Mouse (Mus musculus): ENCODE results near the gene Slc43a1. TPM values are rescaled to one million over a fixed set of nuclear protein-coding genes. Genes with fewer than 3 reads are reported as not detected.

Gene Slc43a1
- polyA plus RNA-seq, 1 experiment from 2014 or later = 10.5 TPM

GRCm38 (mm10) chr2:84858551-84858950 is 19.9 kb downstream of the Slc43a1 start:
- 96% methylated on average over 1 of the region's 1 CpGs for WGBS
- no peak overlapping the region for H3K4me3 ChIP-seq (ENCODE audit: control insufficient read depth in 1 of 2, insufficient read depth in 1 of 2, low read depth in 1 of 2, low read length in 2 of 2)
- no peaks in the 10 kb centered on the region for H3K4me1 ChIP-seq (ENCODE audit: control insufficient read depth in 2 of 2, insufficient read depth in 2 of 2, low read length in 2 of 2)
- no peaks in the 10 kb centered on the region for H3K27me3 ChIP-seq (ENCODE audit: control insufficient read depth, insufficient read depth, low read length)
- no peak overlapping the region for H3K9ac ChIP-seq (ENCODE audit: low read length)
- H3K4me2 ChIP-seq (ENCODE audit: low read length) = no peak overlapping the region
- no peak overlapping the region for H3K27ac ChIP-seq (replicated peaks in 1 of 2; ENCODE audit: control insufficient read depth in 1 of 2, insufficient read depth in 1 of 2, low read depth in 2 of 2, low read length in 2 of 2)
- no peaks in the 10 kb centered on the region for H3K9me3 ChIP-seq (ENCODE audit: control insufficient read depth, low read length)
- peaks cover 93% of the 10 kb centered on the region for H3K36me3 ChIP-seq (ENCODE audit: control insufficient read depth, insufficient read depth, low read length)
- ATAC-seq (ENCODE audit: insufficient number of reproducible peaks, insufficient read depth, low FRiP score, low read depth) = no peak

GRCm38 (mm10) chr2:84859991-84860780 is 21.5 kb downstream of the Slc43a1 start:
- Histone ChIP-seq H3K9me3 (ENCODE audit: control insufficient read depth, low read length) (no peaks in the 10 kb centered on the region), H3K4me2 (ENCODE audit: low read length) (no peak overlapping the region), H3K4me3 (ENCODE audit: control insufficient read depth in 1 of 2, insufficient read depth in 1 of 2, low read depth in 1 of 2, low read length in 2 of 2) (no peak overlapping the region), H3K36me3 (ENCODE audit: control insufficient read depth, insufficient read depth, low read length) (peaks cover 81% of the 10 kb centered on the region), H3K27ac (replicated peaks in 1 of 2; ENCODE audit: control insufficient read depth in 1 of 2, insufficient read depth in 1 of 2, low read depth in 2 of 2, low read length in 2 of 2) (no peak overlapping the region), H3K27me3 (ENCODE audit: control insufficient read depth, insufficient read depth, low read length) (peaks cover under 1% of the 10 kb centered on the region; the same call in 1 of the 2 replicates), H3K9ac (ENCODE audit: low read length) (no peak overlapping the region), H3K4me1 (ENCODE audit: control insufficient read depth in 2 of 2, insufficient read depth in 2 of 2, low read length in 2 of 2) (no peaks in the 10 kb centered on the region)
- 81% methylated on average over 7 of the region's 7 CpGs for WGBS
- no peak for ATAC-seq (ENCODE audit: insufficient number of reproducible peaks, insufficient read depth, low FRiP score, low read depth)

- ATAC-seq (ENCODE audit: insufficient number of reproducible peaks, insufficient read depth, low FRiP score, low read depth) = no peak
- Histone ChIP-seq H3K4me1 (ENCODE audit: control insufficient read depth in 2 of 2, insufficient read depth in 2 of 2, low read length in 2 of 2) (peaks cover 5% of the 10 kb centered on the region in 2 experiments; a peak in 2 of 4 replicates), H3K36me3 (ENCODE audit: control insufficient read depth, insufficient read depth, low read length) (peaks cover 72% of the 10 kb centered on the region), H3K27me3 (ENCODE audit: control insufficient read depth, insufficient read depth, low read length) (peaks cover 13% of the 10 kb centered on the region), H3K4me2 (ENCODE audit: low read length) (no peak overlapping the region), H3K9ac (ENCODE audit: low read length) (no peak overlapping the region), H3K9me3 (ENCODE audit: control insufficient read depth, low read length) (no peaks in the 10 kb centered on the region), H3K4me3 (ENCODE audit: control insufficient read depth in 1 of 2, insufficient read depth in 1 of 2, low read depth in 1 of 2, low read length in 2 of 2) (no peak overlapping the region), H3K27ac (replicated peaks in 1 of 2; ENCODE audit: control insufficient read depth in 1 of 2, insufficient read depth in 1 of 2, low read depth in 2 of 2, low read length in 2 of 2) (no peak overlapping the region)
- WGBS = 73% methylated on average over 3 of the region's 3 CpGs
These were observed 22.8 kb downstream of the Slc43a1 start for GRCm38 (mm10) chr2:84861430-84861829.

- H3K9ac ChIP-seq (ENCODE audit: low read length) = no peak overlapping the region
- no peak overlapping the region for H3K27ac ChIP-seq (replicated peaks in 1 of 2; ENCODE audit: control insufficient read depth in 1 of 2, insufficient read depth in 1 of 2, low read depth in 2 of 2, low read length in 2 of 2)
- H3K36me3 ChIP-seq (ENCODE audit: control insufficient read depth, insufficient read depth, low read length) = peaks cover 65% of the 10 kb centered on the region
- no peak overlapping the region for H3K4me3 ChIP-seq (ENCODE audit: control insufficient read depth in 1 of 2, insufficient read depth in 1 of 2, low read depth in 1 of 2, low read length in 2 of 2)
- H3K4me2 ChIP-seq (ENCODE audit: low read length) = no peak overlapping the region
- peaks cover 5% of the 10 kb centered on the region in 2 experiments; a peak in 2 of 4 replicates for H3K4me1 ChIP-seq (ENCODE audit: control insufficient read depth in 2 of 2, insufficient read depth in 2 of 2, low read length in 2 of 2)
- H3K27me3 ChIP-seq (ENCODE audit: control insufficient read depth, insufficient read depth, low read length) = peaks cover 21% of the 10 kb centered on the region
- no peak for ATAC-seq (ENCODE audit: insufficient number of reproducible peaks, insufficient read depth, low FRiP score, low read depth)
- WGBS = 74% methylated on average over 3 of the region's 3 CpGs
- no peaks in the 10 kb centered on the region for H3K9me3 ChIP-seq (ENCODE audit: control insufficient read depth, low read length)
These were observed 23.6 kb downstream of the Slc43a1 start for GRCm38 (mm10) chr2:84862231-84862630.

GRCm38 (mm10) chr2:84865616-84866571 is 27.2 kb downstream of the Slc43a1 start:
- Histone ChIP-seq H3K4me1 (ENCODE audit: control insufficient read depth in 2 of 2, insufficient read depth in 2 of 2, low read length in 2 of 2) (peaks cover 5% of the 10 kb centered on the region in 2 experiments; a peak in 2 of 4 replicates), H3K27me3 (ENCODE audit: control insufficient read depth, insufficient read depth, low read length) (peaks cover 54% of the 10 kb centered on the region), H3K4me2 (ENCODE audit: low read length) (peak overlapping the region; percentile 67), H3K27ac (replicated peaks in 1 of 2; ENCODE audit: control insufficient read depth in 1 of 2, insufficient read depth in 1 of 2, low read depth in 2 of 2, low read length in 2 of 2) (no peak overlapping the region), H3K9me3 (ENCODE audit: control insufficient read depth, low read length) (no peaks in the 10 kb centered on the region), H3K9ac (ENCODE audit: low read length) (peak overlapping the region; percentile 54; the same call in 1 of the 2 replicates), H3K4me3 (ENCODE audit: control insufficient read depth in 1 of 2, insufficient read depth in 1 of 2, low read depth in 1 of 2, low read length in 2 of 2) (peak overlapping the region; percentile 26 to 37), H3K36me3 (ENCODE audit: control insufficient read depth, insufficient read depth, low read length) (peaks cover 30% of the 10 kb centered on the region)
- ATAC-seq (ENCODE audit: insufficient number of reproducible peaks, insufficient read depth, low FRiP score, low read depth) = no peak
- WGBS = 1% methylated on average over 46 of the region's 47 CpGs

GRCm38 (mm10) chr2:84868521-84868943 is 29.9 kb downstream of the Slc43a1 start:
- H3K27me3 ChIP-seq (ENCODE audit: control insufficient read depth, insufficient read depth, low read length) = peaks cover 79% of the 10 kb centered on the region
- no peaks in the 10 kb centered on the region for H3K9me3 ChIP-seq (ENCODE audit: control insufficient read depth, low read length)
- peaks cover 8 to 9% of the 10 kb centered on the region in 2 experiments; a peak in 2 of 4 replicates for H3K4me1 ChIP-seq (ENCODE audit: control insufficient read depth in 2 of 2, insufficient read depth in 2 of 2, low read length in 2 of 2)
- no peak overlapping the region for H3K4me3 ChIP-seq (ENCODE audit: control insufficient read depth in 1 of 2, insufficient read depth in 1 of 2, low read depth in 1 of 2, low read length in 2 of 2)
- no peak overlapping the region for H3K4me2 ChIP-seq (ENCODE audit: low read length)
- H3K36me3 ChIP-seq (ENCODE audit: control insufficient read depth, insufficient read depth, low read length) = peaks cover 3% of the 10 kb centered on the region
- H3K9ac ChIP-seq (ENCODE audit: low read length) = no peak overlapping the region
- ATAC-seq (ENCODE audit: insufficient number of reproducible peaks, insufficient read depth, low FRiP score, low read depth) = no peak
- H3K27ac ChIP-seq (replicated peaks in 1 of 2; ENCODE audit: control insufficient read depth in 1 of 2, insufficient read depth in 1 of 2, low read depth in 2 of 2, low read length in 2 of 2) = no peak overlapping the region
- WGBS = 9% methylated on average over 5 of the region's 5 CpGs

GRCm38 (mm10) chr2:84868977-84869376 is 30.3 kb downstream of the Slc43a1 start:
- WGBS = 66% methylated on average over 2 of the region's 2 CpGs
- ATAC-seq (ENCODE audit: insufficient number of reproducible peaks, insufficient read depth, low FRiP score, low read depth) = no peak
- Histone ChIP-seq H3K9me3 (ENCODE audit: control insufficient read depth, low read length) (no peaks in the 10 kb centered on the region), H3K36me3 (ENCODE audit: control insufficient read depth, insufficient read depth, low read length) (0 out of 2 replicates have a peak, but pooled peaks cover 1% of the 10 kb centered on the region), H3K9ac (ENCODE audit: low read length) (no peak overlapping the region), H3K4me2 (ENCODE audit: low read length) (no peak overlapping the region), H3K4me3 (ENCODE audit: control insufficient read depth in 1 of 2, insufficient read depth in 1 of 2, low read depth in 1 of 2, low read length in 2 of 2) (no peak overlapping the region), H3K27ac (replicated peaks in 1 of 2; ENCODE audit: control insufficient read depth in 1 of 2, insufficient read depth in 1 of 2, low read depth in 2 of 2, low read length in 2 of 2) (no peak overlapping the region), H3K27me3 (ENCODE audit: control insufficient read depth, insufficient read depth, low read length) (peaks cover 84% of the 10 kb centered on the region), H3K4me1 (ENCODE audit: control insufficient read depth in 2 of 2, insufficient read depth in 2 of 2, low read length in 2 of 2) (peaks cover 8 to 9% of the 10 kb centered on the region in 2 experiments; a peak in 2 of 4 replicates)

Measured in heart, embryonic 14.5 days (tissue).